Mouse (Mus musculus) gastrocnemius, postnatal 36 days (tissue): Measurements from ENCODE around the gene Filip1l. TPM values are rescaled to one million over a fixed set of nuclear protein-coding genes. Genes with fewer than 3 reads are reported as not detected.
A peak's percentile ranks its signal among the peaks of the same experiment; 100 is the strongest.

Source experiments
- DNase-seq, 2 experiments: peaks; one replicate each; pipeline ENCODE4 v3.0.0; 2022
- intact Hi-C: fragments of 180-260 bp; cut with DNase I; formaldehyde crosslinking; loops from one replicate; pipeline ENCODE4 v1.15.1; 2025
- total RNA-seq, 2 experiments: library from RNA; stranded (reverse); gene quantifications; 2 replicates each; pipeline ENCODE4 v1.2.3; 2021

The Filip1l gene
- total RNA-seq, 2 experiments from 2014 or later = 41.9 to 48.5 TPM

GRCm38 (mm10) chr16:57349039-57349438 lies 3.9 kb upstream of the Filip1l start:
- intact Hi-C loops = loop anchor here (5.0 kb wide), 1 partner anchor 48 kb away; no protein-coding TSS in a partner anchor
- DNase-seq = peak; percentile 35 to 45

GRCm38 (mm10) chr16:57349689-57350088 lies 3.2 kb upstream of the Filip1l start:
- intact Hi-C loops = loop anchor here (5.0 kb wide), 1 partner anchor 48 kb away; no protein-coding TSS in a partner anchor
- no peak for DNase-seq

- no peak for DNase-seq
- intact Hi-C loops = no loop called here
These were observed 351 bp downstream of the Filip1l start for GRCm38 (mm10) chr16:57353166-57353721.

- intact Hi-C loops = no loop called here
- DNase-seq = no peak
These were observed 1.0 kb downstream of the Filip1l start for GRCm38 (mm10) chr16:57353932-57354331.

- DNase-seq = no peak
- intact Hi-C loops = no loop called here
These were observed 3.6 kb downstream of the Filip1l start for GRCm38 (mm10) chr16:57356454-57356853.

- DNase-seq = no peak
- intact Hi-C loops = no loop called here
These were observed 4.1 kb downstream of the Filip1l start for GRCm38 (mm10) chr16:57357011-57357410.

- intact Hi-C loops = no loop called here
- DNase-seq = no peak
These were observed 6.4 kb downstream of the Filip1l start for GRCm38 (mm10) chr16:57359251-57359650.

GRCm38 (mm10) chr16:57360785-57361184 lies 7.9 kb downstream of the Filip1l start:
- no peak for DNase-seq
- intact Hi-C loops = loop anchor here (10.0 kb wide), 1 partner anchor 114 kb away; no protein-coding TSS in a partner anchor

GRCm38 (mm10) chr16:57362679-57363401 lies 9.9 kb downstream of the Filip1l start:
- intact Hi-C loops = loop anchor here (10.0 kb wide), 1 partner anchor 112 kb away; no protein-coding TSS in a partner anchor
- peak; percentile 42 to 51 for DNase-seq

- intact Hi-C loops = loop anchor here (10.0 kb wide), 1 partner anchor 110 kb away; no protein-coding TSS in a partner anchor
- no peak for DNase-seq
These were observed 11.6 kb downstream of the Filip1l start for GRCm38 (mm10) chr16:57364498-57364897.

- DNase-seq = no peak
These were observed 13.2 kb downstream of the Filip1l start for GRCm38 (mm10) chr16:57366141-57366540.

GRCm38 (mm10) chr16:57366941-57367694 lies 14.2 kb downstream of the Filip1l start:
- intact Hi-C loops = loop anchor here (10.0 kb wide), 1 partner anchor 108 kb away; no protein-coding TSS in a partner anchor

More at GRCm38 (mm10) chr16:57366141-57366540, 13.2 kb downstream of the Filip1l start:
- intact Hi-C loops = loop anchor here (10.0 kb wide), 1 partner anchor 109 kb away; no protein-coding TSS in a partner anchor

GRCm38 (mm10) chr16:57369846-57370496 lies 17.1 kb downstream of the Filip1l start:
- intact Hi-C loops = loop anchor here (10.0 kb wide), 1 partner anchor 105 kb away; no protein-coding TSS in a partner anchor
- peak; percentile 13 to 40 for DNase-seq

More at GRCm38 (mm10) chr16:57366941-57367694, 14.2 kb downstream of the Filip1l start:
- DNase-seq = no peak

GRCm38 (mm10) chr16:57372156-57372555 lies 19.3 kb downstream of the Filip1l start:
- DNase-seq = no peak
- intact Hi-C loops = no loop called here

GRCm38 (mm10) chr16:57375248-57375837 lies 22.4 kb downstream of the Filip1l start:
- no peak for DNase-seq
- intact Hi-C loops = no loop called here

- DNase-seq = no peak
- intact Hi-C loops = no loop called here
These were observed 25.9 kb downstream of the Filip1l start for GRCm38 (mm10) chr16:57378631-57379330.

- intact Hi-C loops = no loop called here
- DNase-seq = no peak
These were observed 30.5 kb downstream of the Filip1l start for GRCm38 (mm10) chr16:57383266-57383971.

GRCm38 (mm10) chr16:57384274-57384673 lies 31.4 kb downstream of the Filip1l start:
- intact Hi-C loops = no loop called here
- DNase-seq = no peak
